Mouse (Mus musculus) neutrophil, adult 83 days (primary cell): ENCODE measurements around the gene Adck1. TPM values are rescaled to one million over a fixed set of nuclear protein-coding genes. Genes with fewer than 3 reads are reported as not detected.

ENCODE experiments used
- total RNA-seq, 2 experiments: library from RNA; stranded (reverse); gene quantifications; one replicate each; pipeline ENCODE4 v1.2.4; 2023

Adck1 gene
- total RNA-seq = 1 to 10 TPM; 6.3 to 6.9 TPM

GRCm38 (mm10) chr12:88360441-88361119 is at the start of gene Adck1:
Adck1 (plus strand) TSS chr12:88360554.

GRCm38 (mm10) chr12:88323926-88324325 is 36.4 kb upstream of the Adck1 start, which contains the start of gene Gm5039:
Gm5039 (minus strand) TSS chr12:88324026.

Other genes starting within 250 kb of the Adck1 start
- not detected for gene Gm10436, start 178.4 kb upstream of the Adck1 start, total RNA-seq
- gene Gm8332, start 110.5 kb upstream of the Adck1 start, total RNA-seq = not detected
- not detected for gene Gm5662, start 86.1 kb upstream of the Adck1 start, total RNA-seq
- not detected for gene Gm5039, start 36.5 kb upstream of the Adck1 start, total RNA-seq